Mouse (Mus musculus) activated CD4-positive, CD25-positive, alpha-beta regulatory T cell (primary cell): Measurements from ENCODE around the gene Idh2. TPM values are rescaled to one million over a fixed set of nuclear protein-coding genes. Genes with fewer than 3 reads are reported as not detected.

Source experiments
- polyA plus RNA-seq, 2 experiments: library from polyadenylated mRNA; unstranded; fragments of 100-300 nt; shearing (Covaris generic); gene quantifications; one replicate each; pipeline ENCODE4 v1.2.1; 2017

Gene Idh2
- polyA plus RNA-seq, result 10 to 100 TPM; 61.7 to 97.1 TPM

DNA sequence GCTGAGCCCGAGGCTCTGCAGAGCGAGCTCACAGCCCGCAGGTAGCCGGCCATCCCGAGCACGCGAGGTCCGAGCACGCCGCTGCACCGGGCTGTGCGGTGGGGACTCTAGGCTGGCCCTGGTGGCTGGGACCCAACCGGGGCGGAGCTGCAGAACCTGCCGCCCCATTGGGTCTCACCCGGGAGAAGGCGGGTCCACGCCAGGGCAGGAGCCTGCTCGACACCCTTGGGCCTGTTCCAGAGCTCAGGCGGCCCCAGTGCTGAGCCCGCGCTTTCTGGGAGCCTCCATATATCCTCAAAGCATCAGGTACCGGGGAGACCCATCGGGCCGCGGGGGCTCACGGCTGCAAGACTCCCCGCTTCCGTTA, at the start of gene Idh2:
Idh2 (minus strand) TSS at position 169 of the 367 bp plus-strand sequence.

Other genes starting within 250 kb of the Idh2 start
- 10 to 100 TPM; 23.5 to 26.9 TPM for gene Ap3s2, start 194.7 kb downstream of the Idh2 start, polyA plus RNA-seq
- under 1 TPM; 0.20 to 0.59 TPM for gene Arpin, start 180.0 kb downstream of the Idh2 start, polyA plus RNA-seq
- 10 to 100 TPM in 1 of 2 experiments, 1 to 10 TPM in 1; 9.7 to 12.4 TPM for gene Zfp710, start 90.6 kb downstream of the Idh2 start, polyA plus RNA-seq
- gene Sema4b, start 71.4 kb upstream of the Idh2 start, polyA plus RNA-seq, result 10 to 100 TPM; 16.9 to 30.2 TPM
- 100 to 1,000 TPM; 224 to 231 TPM for gene Cib1, start 117.4 kb upstream of the Idh2 start, polyA plus RNA-seq
- gene Gdpgp1, start 117.5 kb upstream of the Idh2 start, polyA plus RNA-seq, result 1 to 10 TPM; 8.2 to 9.8 TPM
- gene Ttll13, start 131.0 kb upstream of the Idh2 start, polyA plus RNA-seq, result under 1 TPM in 1 of 2 experiments, not detected in 1; 0.53 TPM
- 10 to 100 TPM; 46.1 to 66.2 TPM for gene Ngrn, start 145.8 kb upstream of the Idh2 start, polyA plus RNA-seq
- gene Vps33b, start 154.3 kb upstream of the Idh2 start, polyA plus RNA-seq, result 10 to 100 TPM; 46.1 to 52.9 TPM
- gene Prc1, start 179.1 kb upstream of the Idh2 start, polyA plus RNA-seq, result 10 to 100 TPM; 18.8 to 28.3 TPM
- gene Rccd1, start 209.1 kb upstream of the Idh2 start, polyA plus RNA-seq, result 10 to 100 TPM; 15.6 to 17.4 TPM
- 10 to 100 TPM; 51.9 to 73.5 TPM for gene Unc45a, start 225.6 kb upstream of the Idh2 start, polyA plus RNA-seq
- 1 to 10 TPM; 5.8 to 8.1 TPM for gene Hddc3, start 227.7 kb upstream of the Idh2 start, polyA plus RNA-seq